Mouse (Mus musculus): ENCODE results near the gene Nol9. TPM values are rescaled to one million over a fixed set of nuclear protein-coding genes. Genes with fewer than 3 reads are reported as not detected.

Nol9 gene
- total RNA-seq, 2 experiments from 2014 or later, result 10.2 to 11.9 TPM

GRCm38 (mm10) chr4:152062390-152063110, 23.4 kb downstream of the Nol9 start:
- peak; percentile 65 to 80 for DNase-seq

- no peak for DNase-seq
Measured at GRCm38 (mm10) chr4:152067280-152067679, 28.2 kb downstream of the Nol9 start.

GRCm38 (mm10) chr4:152068166-152068724, 29.1 kb downstream of the Nol9 start:
- DNase-seq, result peak in 1 of 2 experiments; percentile 62

- DNase-seq, result no peak
Measured at GRCm38 (mm10) chr4:152069245-152069644, 30.1 kb downstream of the Nol9 start.

- no peak for DNase-seq
Measured at GRCm38 (mm10) chr4:152070494-152071396, 31.6 kb downstream of the Nol9 start.

- peak; percentile 68 to 87 for DNase-seq
Measured at GRCm38 (mm10) chr4:152072121-152072601, 33.0 kb downstream of the Nol9 start, which contains the start of gene Plekhg5. Plekhg5 (plus strand) TSS chr4:152072498.

- no peak for DNase-seq
Measured at GRCm38 (mm10) chr4:152072655-152073054, 33.5 kb downstream of the Nol9 start.

GRCm38 (mm10) chr4:152073715-152074114, 34.6 kb downstream of the Nol9 start:
- no peak for DNase-seq

- DNase-seq, result no peak
Measured at GRCm38 (mm10) chr4:152074548-152074947, 35.4 kb downstream of the Nol9 start.

GRCm38 (mm10) chr4:152077191-152077590, 38.1 kb downstream of the Nol9 start:
- peak in 1 of 2 experiments; percentile 41 for DNase-seq

- peak in 1 of 2 experiments; percentile 77 for DNase-seq
Measured at GRCm38 (mm10) chr4:152078105-152078530, 39.0 kb downstream of the Nol9 start.

- no peak for DNase-seq
Measured at GRCm38 (mm10) chr4:152079261-152079660, 40.1 kb downstream of the Nol9 start.

GRCm38 (mm10) chr4:152079931-152080330, 40.8 kb downstream of the Nol9 start:
- peak; percentile 10 to 43 for DNase-seq

- DNase-seq, result peak; percentile 49 to 69
Measured at GRCm38 (mm10) chr4:152083611-152084220, 44.6 kb downstream of the Nol9 start.

- no peak for DNase-seq
Measured at GRCm38 (mm10) chr4:152084616-152085015, 45.5 kb downstream of the Nol9 start.

- peak; percentile 75 to 78 for DNase-seq
Measured at GRCm38 (mm10) chr4:152086505-152087210, 47.5 kb downstream of the Nol9 start.

- DNase-seq, result peak in 1 of 2 experiments; percentile 45
Measured at GRCm38 (mm10) chr4:152087211-152088081, 48.3 kb downstream of the Nol9 start.

- DNase-seq, result peak; percentile 41 to 51
Measured at GRCm38 (mm10) chr4:152088133-152088532, 49.0 kb downstream of the Nol9 start.

- DNase-seq, result no peak
Measured at GRCm38 (mm10) chr4:152088556-152089120, 49.5 kb downstream of the Nol9 start.

- no peak for DNase-seq
Measured at GRCm38 (mm10) chr4:152090191-152090590, 51.1 kb downstream of the Nol9 start.
